25 mouse cellular contexts compared by ENCODE assay signal in the genomic region with DNA sequence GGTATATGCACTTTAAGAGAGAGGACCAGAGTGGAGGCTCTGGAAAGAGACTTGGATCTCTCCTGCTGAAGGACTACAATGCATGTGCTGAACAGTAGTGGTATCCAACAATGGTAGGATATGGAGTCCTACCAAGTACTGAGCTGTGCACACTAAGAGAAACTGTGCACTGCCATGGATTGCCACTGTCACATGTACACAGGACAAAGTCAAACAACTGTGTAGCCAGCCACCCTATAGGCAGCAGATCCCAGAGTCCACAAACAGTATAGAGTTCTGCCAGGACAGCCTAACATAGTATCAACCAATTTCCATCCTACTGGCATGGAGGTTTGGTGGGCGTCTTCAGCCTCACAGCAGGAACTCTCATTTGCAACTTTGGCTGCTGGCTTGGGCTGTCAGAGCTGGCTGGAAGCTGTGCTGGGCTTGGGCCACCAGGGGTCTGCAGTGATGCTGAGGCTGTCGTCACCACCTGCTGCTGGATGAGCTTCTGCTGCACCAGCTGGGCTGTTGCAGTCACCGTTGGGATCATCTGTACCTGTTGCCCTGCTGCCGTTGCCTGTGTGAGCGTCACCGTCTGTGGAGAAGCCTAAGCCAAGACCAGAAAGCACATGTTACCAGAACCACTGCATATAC. TPM values are rescaled to one million over a fixed set of nuclear protein-coding genes. Genes with fewer than 3 reads are reported as not detected.
DNase-seq lines count a peak whose midpoint lies in the region; ATAC-seq and TF ChIP-seq lines count a peak whose summit lies in the region.
"Had no signal": no experiment of that assay in that cellular context is flagged by ENCODE, and none has a peak within 500 bp of the region (broad histone marks: within the 10 kb centered on the region; RNA-seq: fewer than 3 reads in every experiment).

No protein-coding gene starts in this region.

- H3K9ac ChIP-seq in hindbrain, postnatal 0 days (replicated peaks; ENCODE audit: low read length): no peak overlapping the region
- no peak overlapping the region for H3K9ac ChIP-seq in hindbrain, embryonic 13.5 days
- H3K9ac ChIP-seq in ES-E14 (ENCODE audit: insufficient read depth, low read depth, low read length, poor library complexity, severe bottlenecking): no peak overlapping the region
- H3K9ac ChIP-seq: embryonic facial prominence, embryonic 12.5 days; forebrain, embryonic 13.5 days; hindbrain, embryonic 14.5 days; limb, embryonic 15.5 days; neural tube, embryonic 15.5 days had no signal

- WGBS in hindbrain, postnatal 0 days: 52% methylated on average over 6 of the region's 6 CpGs
- WGBS in hindbrain, embryonic 13.5 days: 58% methylated on average over 6 of the region's 6 CpGs

- DNase-seq in hindbrain, postnatal 0 days (ENCODE audit: low spot score): peak; percentile 9
- DNase-seq in ES-E14 (ENCODE audit: low read depth, low spot score): peak; percentile 7
- DNase-seq in brain, embryonic 14.5 days (ENCODE audit: low read depth): no peak
- peak; percentile 3 for DNase-seq in mesoderm, embryonic 11.5 days (ENCODE audit: low read depth, low spot score)
- DNase-seq in kidney, postnatal 10 days: no peak
- DNase-seq in spleen, adult 18-20 months: no peak
- DNase-seq in lung, adult 18-20 months: no peak
- DNase-seq: adrenal gland, postnatal 36 days; B cell, adult 2 months; cerebellum, adult 8-10 months; gastrocnemius, postnatal 36 days; heart, postnatal 14 days; lung, postnatal 10 days; midbrain, embryonic 14.5 days; thymus, postnatal 25 days had no signal

- no peak for TF ChIP-seq POLR2A in brain, embryonic 14.5 days (IDR thresholded peaks at IDR 0.05; ENCODE audit: borderline replicate concordance, extremely low read depth, insufficient read depth, insufficient read length, poor library complexity, severe bottlenecking)

- no peaks in the 10 kb centered on the region for H3K9me3 ChIP-seq in hindbrain, postnatal 0 days (ENCODE audit: low read length)
- no peaks in the 10 kb centered on the region for H3K9me3 ChIP-seq in hindbrain, embryonic 13.5 days
- no peaks in the 10 kb centered on the region for H3K9me3 ChIP-seq in ES-E14 (ENCODE audit: control insufficient read depth, insufficient read depth, low read depth, low read length)
- H3K9me3 ChIP-seq: embryonic facial prominence, embryonic 12.5 days; forebrain, embryonic 13.5 days; limb, embryonic 15.5 days; neural tube, embryonic 15.5 days had no signal

- no peak overlapping the region for H3K27ac ChIP-seq in hindbrain, postnatal 0 days
- no peak overlapping the region for H3K27ac ChIP-seq in hindbrain, embryonic 13.5 days
- H3K27ac ChIP-seq in ES-E14 (ENCODE audit: insufficient read depth, low read depth, low read length, poor library complexity, severe bottlenecking): no peak overlapping the region
- H3K27ac ChIP-seq: embryonic facial prominence, embryonic 12.5 days; forebrain, embryonic 13.5 days; hindbrain, embryonic 14.5 days; limb, embryonic 15.5 days; neural tube, embryonic 15.5 days had no signal

- peaks cover 71% of the 10 kb centered on the region for H3K36me3 ChIP-seq in hindbrain, postnatal 0 days (ENCODE audit: insufficient read depth, low read length)
- H3K36me3 ChIP-seq in hindbrain, embryonic 13.5 days: peaks cover 90% of the 10 kb centered on the region
- peaks cover 43% of the 10 kb centered on the region for H3K36me3 ChIP-seq in ES-E14 (ENCODE audit: control insufficient read depth, insufficient read depth, low read length, poor library complexity, severe bottlenecking)

- in situ Hi-C loops in ES-E14 (cut with MboI; ENCODE audit: low sequenced_read_pairs in 2 of 2, unreplicated experiment in 2 of 2): no loop called here

- no peak overlapping the region for H3K4me3 ChIP-seq in hindbrain, postnatal 0 days (ENCODE audit: low read length)
- H3K4me3 ChIP-seq in hindbrain, embryonic 13.5 days: no peak overlapping the region
- H3K4me3 ChIP-seq in ES-E14 (ENCODE audit: insufficient read depth in 1 of 2, low read depth in 1 of 2, low read length in 2 of 2, poor library complexity in 1 of 2, severe bottlenecking in 1 of 2): no peak overlapping the region
- H3K4me3 ChIP-seq: embryonic facial prominence, embryonic 12.5 days; erythroblast, embryonic 14.5 days; forebrain, embryonic 13.5 days; limb, embryonic 15.5 days; neural tube, embryonic 15.5 days had no signal

- H3K4me2 ChIP-seq in hindbrain, postnatal 0 days (ENCODE audit: low read depth, low read length): no peak overlapping the region
- H3K4me2 ChIP-seq in hindbrain, embryonic 13.5 days: no peak overlapping the region
- H3K4me2 ChIP-seq: embryonic facial prominence, embryonic 12.5 days; forebrain, embryonic 13.5 days; heart, embryonic 11.5 days; hindbrain, embryonic 14.5 days; limb, embryonic 15.5 days; neural tube, embryonic 15.5 days had no signal

- H3K27me3 ChIP-seq in hindbrain, postnatal 0 days (ENCODE audit: insufficient read depth, low read length): no peaks in the 10 kb centered on the region
- no peaks in the 10 kb centered on the region for H3K27me3 ChIP-seq in hindbrain, embryonic 13.5 days
- H3K27me3 ChIP-seq: embryonic facial prominence, embryonic 12.5 days; forebrain, embryonic 13.5 days; limb, embryonic 15.5 days; neural tube, embryonic 15.5 days; Patski had no signal

- no peaks in the 10 kb centered on the region for H3K4me1 ChIP-seq in hindbrain, postnatal 0 days (ENCODE audit: insufficient read depth, low read length)
- H3K4me1 ChIP-seq in hindbrain, embryonic 13.5 days (replicated peaks): no peaks in the 10 kb centered on the region
- no peaks in the 10 kb centered on the region; a peak in 1 of 4 replicates for H3K4me1 ChIP-seq in ES-E14 (ENCODE audit: control insufficient read depth in 2 of 2, insufficient read depth in 2 of 2, low read length in 2 of 2, poor library complexity in 1 of 2)
- H3K4me1 ChIP-seq: embryonic facial prominence, embryonic 12.5 days; forebrain, embryonic 13.5 days; limb, embryonic 15.5 days; neural tube, embryonic 15.5 days had no signal

- ATAC-seq in hindbrain, postnatal 0 days: peak; percentile 51; the same call in 1 of the 2 replicates
- no peak for ATAC-seq in hindbrain, embryonic 13.5 days (ENCODE audit: low FRiP score)
- ATAC-seq: forebrain, embryonic 13.5 days; intestine, embryonic 16.5 days; Patski had no signal

- TF ChIP-seq CTCF in hindbrain, postnatal 0 days (IDR thresholded peaks at IDR 0.05; ENCODE audit: low read depth): peak; percentile 23; the same call in 1 of the 2 replicates
- TF ChIP-seq CTCF in brain, embryonic 14.5 days (IDR thresholded peaks at IDR 0.05; ENCODE audit: borderline replicate concordance, extremely low read depth, insufficient read depth, insufficient read length): 0 out of 2 replicates have a peak, but pooled peaks have one; percentile 4

TF ChIP-seq in ES-E14, 5 proteins besides CTCF, POLR2A, EP300 and RAD21:
- TF ChIP-seq ZC3H11A (IDR thresholded peaks at IDR 0.05; ENCODE audit: borderline replicate concordance, low read depth, low read length) (no peak), HCFC1 (IDR thresholded peaks at IDR 0.05; ENCODE audit: borderline replicate concordance, insufficient read depth, low read length) (no peak), MAFK (IDR thresholded peaks at IDR 0.05; ENCODE audit: insufficient read depth, low read depth, low read length) (no peak), CHD2 (IDR thresholded peaks at IDR 0.05; ENCODE audit: low read depth, low read length) (no peak), ZNF384 (IDR thresholded peaks at IDR 0.05; ENCODE audit: low read depth, low read length) (no peak)

RNA-seq across cellular contexts. Expression of gene Ddx51, which starts 12.4 kb away (rescaled TPM):
- 11.8 and 12.4 TPM in 2 replicates for total RNA-seq in hindbrain, postnatal 0 days (2014; rRNA removed)
- polyA plus RNA-seq in hindbrain, postnatal 0 days (2015; fragmentation: Nextera tagmentation; extraction: Ambion mirVana): 9.4 and 11.2 TPM in 2 replicates
- polyA plus RNA-seq in hindbrain, embryonic 13.5 days (2015; fragmentation: Nextera tagmentation; extraction: Ambion mirVana): 14.8 and 16.5 TPM in 2 replicates
- total RNA-seq in ES-E14 (2012; rRNA removed): 32.4 and 61.1 TPM in 2 replicates
- polyA plus RNA-seq in brain, embryonic 14.5 days (2012; rRNA removed): 23.1 and 28.1 TPM in 2 replicates

RNA-seq across cellular contexts. Expression of gene Noc4l, which starts 12.4 kb away (rescaled TPM):
- 31.8 and 42.8 TPM in 2 replicates for total RNA-seq in hindbrain, postnatal 0 days (2014; rRNA removed)
- 38.0 and 42.9 TPM in 2 replicates for polyA plus RNA-seq in hindbrain, postnatal 0 days (2015; fragmentation: Nextera tagmentation; extraction: Ambion mirVana)
- polyA plus RNA-seq in hindbrain, embryonic 13.5 days (2015; fragmentation: Nextera tagmentation; extraction: Ambion mirVana): 41.6 and 41.8 TPM in 2 replicates
- 75.0 and 79.4 TPM in 2 replicates for total RNA-seq in ES-E14 (2012; rRNA removed)
- polyA plus RNA-seq in brain, embryonic 14.5 days (2012; rRNA removed): 60.4 and 91.9 TPM in 2 replicates

Comparison
In these comparisons a context has a peak if more than half of its experiments do, and no peak if none do; other contexts are left out.
1. DNase-seq: peak in hindbrain, postnatal 0 days (single experiment), ES-E14 (single experiment) and mesoderm, embryonic 11.5 days (single experiment); none in brain, embryonic 14.5 days (single experiment), kidney, postnatal 10 days (single experiment), spleen, adult 18-20 months (0 of 2) and lung, adult 18-20 months (0 of 2).